Mouse (Mus musculus) olfactory bulb, adult 2 months (tissue): Measurements from ENCODE around the gene Thrb. TPM values are rescaled to one million over a fixed set of nuclear protein-coding genes. Genes with fewer than 3 reads are reported as not detected.

Experiments
- H3K27ac ChIP-seq: fragments of 200-500 bp; 2 replicates; pipeline ENCODE4 v1.5.1; 2012; ENCODE audit warnings: low read depth, low read length; ENCODE audit not compliant: insufficient read depth
- H3K4me1 ChIP-seq: fragments of 200-500 bp; 2 replicates; pipeline ENCODE4 v1.6.1; 2012; ENCODE audit warnings: low read length; ENCODE audit not compliant: control insufficient read depth, insufficient read depth
- H3K4me3 ChIP-seq: fragments of 200-500 bp; 2 replicates; pipeline ENCODE4 v1.5.1; 2012; ENCODE audit warnings: mild to moderate bottlenecking, low read depth, low read length, moderate library complexity; ENCODE audit not compliant: insufficient read depth
- CTCF ChIP-seq: fragments of 200-500 bp; IDR thresholded peaks from 2 replicates; pipeline ENCODE4 v1.5.1; 2012; ENCODE audit warnings: low read depth, mild to moderate bottlenecking, low read length, moderate library complexity; ENCODE audit not compliant: insufficient read depth
- POLR2A ChIP-seq: fragments of 200-500 bp; IDR thresholded peaks from 2 replicates; pipeline ENCODE4 v1.6.1; 2012; ENCODE audit warnings: mild to moderate bottlenecking, low read depth, low read length, moderate library complexity; ENCODE audit not compliant: insufficient read depth
- WGBS: fragments of 180-500 bp; shearing (Covaris S2); methylation state at CpG from one replicate; pipeline ENCODE4 v1.1.7; 2018; 5-methylcytosine and 5-hydroxymethylcytosine counted together
- polyA plus RNA-seq: library from polyadenylated mRNA; stranded (reverse); fragments of >200 nt; gene quantifications from 2 replicates; pipeline ENCODE4 v1.2.4, GENCODE M21; 2012; ENCODE audit warnings: low replicate concordance; ENCODE audit not compliant: missing spikeins, insufficient read depth, insufficient read length

The Thrb gene
- polyA plus RNA-seq, 1 experiment = not detected

- no peak overlapping the region for H3K27ac ChIP-seq
- 91% methylated on average over 13 of the region's 13 CpGs for WGBS
- no peak for TF ChIP-seq CTCF
- H3K4me1 ChIP-seq = no peaks in the 10 kb centered on the region
- no peak overlapping the region for H3K4me3 ChIP-seq
Observed at GRCm38 (mm10) chr14:17884884-17885283, 224.8 kb downstream of the Thrb start.

- no peak for TF ChIP-seq CTCF
- no peak for TF ChIP-seq POLR2A
- 85% methylated on average over 3 of the region's 3 CpGs for WGBS
- Histone ChIP-seq H3K4me1 (no peaks in the 10 kb centered on the region), H3K4me3 (no peak overlapping the region), H3K27ac (no peak overlapping the region)
Observed at GRCm38 (mm10) chr14:17885320-17885719, 225.3 kb downstream of the Thrb start.

- H3K4me1 ChIP-seq = no peaks in the 10 kb centered on the region
- TF ChIP-seq CTCF (no peak), POLR2A (no peak)
- 75% methylated on average over 1 of the region's 1 CpGs for WGBS
- H3K27ac ChIP-seq = no peak overlapping the region
- no peak overlapping the region for H3K4me3 ChIP-seq
Observed at GRCm38 (mm10) chr14:17894791-17895190, 234.7 kb downstream of the Thrb start.

- TF ChIP-seq POLR2A = no peak
- TF ChIP-seq CTCF = no peak
- WGBS = 93% methylated on average over 6 of the region's 6 CpGs
- Histone ChIP-seq H3K4me3 (no peak overlapping the region), H3K4me1 (no peaks in the 10 kb centered on the region), H3K27ac (no peak overlapping the region)
Observed at GRCm38 (mm10) chr14:17899733-17900413, 239.8 kb downstream of the Thrb start.

- no peak for TF ChIP-seq CTCF
- no peak for TF ChIP-seq POLR2A
- H3K27ac ChIP-seq = no peak overlapping the region
- H3K4me3 ChIP-seq = no peak overlapping the region
- H3K4me1 ChIP-seq = no peaks in the 10 kb centered on the region
- WGBS = 59% methylated on average over 3 of the region's 3 CpGs
Observed at GRCm38 (mm10) chr14:17900414-17900795, 240.3 kb downstream of the Thrb start.

- Histone ChIP-seq H3K4me3 (no peak overlapping the region), H3K4me1 (no peaks in the 10 kb centered on the region), H3K27ac (no peak overlapping the region)
- TF ChIP-seq CTCF (no peak), POLR2A (no peak)
- WGBS = 75% methylated on average over 2 of the region's 2 CpGs
Observed at GRCm38 (mm10) chr14:17902426-17902825, 242.4 kb downstream of the Thrb start.

GRCm38 (mm10) chr14:17903121-17903520 lies 243.1 kb downstream of the Thrb start:
- Histone ChIP-seq H3K27ac (no peak overlapping the region), H3K4me1 (no peaks in the 10 kb centered on the region), H3K4me3 (no peak overlapping the region)
- no peak for TF ChIP-seq CTCF
- no peak for TF ChIP-seq POLR2A
- 52% methylated on average over 2 of the region's 2 CpGs for WGBS

GRCm38 (mm10) chr14:17904554-17904953 lies 244.5 kb downstream of the Thrb start:
- Histone ChIP-seq H3K4me1 (no peaks in the 10 kb centered on the region), H3K4me3 (no peak overlapping the region), H3K27ac (no peak overlapping the region)
- no peak for TF ChIP-seq CTCF
- no peak for TF ChIP-seq POLR2A
- 89% methylated on average over 1 of the region's 1 CpGs for WGBS

- WGBS = 84% methylated on average over 3 of the region's 3 CpGs
Observed at GRCm38 (mm10) chr14:17905627-17906026, 245.6 kb downstream of the Thrb start.

More at GRCm38 (mm10) chr14:17905627-17906026, 245.6 kb downstream of the Thrb start:
- Histone ChIP-seq H3K4me1 (no peaks in the 10 kb centered on the region), H3K4me3 (no peak overlapping the region), H3K27ac (no peak overlapping the region)
- TF ChIP-seq CTCF (no peak), POLR2A (no peak)
